Mouse (Mus musculus) liver, adult 2 months (tissue): ENCODE data around the gene Rap1gds1.

Experiments used
- CTCF ChIP-seq: fragments of 200-500 bp; IDR thresholded peaks from 2 replicates; pipeline ENCODE4 v1.5.1; 2011; ENCODE audit warnings: low read depth, low read length, control low read depth
- POLR2A ChIP-seq: fragments of 200-500 bp; IDR thresholded peaks from 2 replicates; pipeline ENCODE4 v1.6.1; 2011; ENCODE audit warnings: low read length, control low read depth; ENCODE audit not compliant: insufficient read depth; ENCODE audit errors: extremely low read depth

DNA sequence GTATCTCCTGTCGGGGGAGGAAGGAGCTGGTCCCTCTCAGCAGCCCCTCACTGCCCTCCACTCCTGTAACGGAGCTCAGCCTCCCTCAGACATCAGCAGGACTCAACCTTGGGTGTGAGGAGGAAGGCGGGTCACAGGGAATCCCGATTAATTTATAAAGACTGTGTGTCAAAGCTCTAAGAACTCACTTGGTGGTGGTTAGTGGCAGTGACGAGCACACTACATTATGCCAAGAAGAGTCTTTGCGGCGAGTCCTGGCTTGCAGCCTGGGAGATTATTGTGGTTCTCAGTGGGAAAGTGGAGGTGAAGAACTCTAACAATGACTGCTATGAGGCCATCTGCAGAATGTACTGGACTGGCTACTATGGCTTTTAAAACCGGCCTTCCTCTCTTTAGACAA lies 148.8 kb downstream of the Rap1gds1 start:
- TF ChIP-seq POLR2A: no peak
- no peak for TF ChIP-seq CTCF
